Mouse (Mus musculus) heart, adult 2 months (tissue): ENCODE data around the gene Rras. TPM values are rescaled to one million over a fixed set of nuclear protein-coding genes. Genes with fewer than 3 reads are reported as not detected.

Experiments
- DNase-seq, 2 experiments: peaks; one replicate each; pipeline ENCODE4 v3.0.0; 2021
- H3K27ac ChIP-seq: fragments of 200-600 bp; 2 replicates; pipeline ENCODE4 v1.8.1; 2022
- H3K27me3 ChIP-seq: fragments of 200-500 bp; 2 replicates; pipeline ENCODE4 v1.6.1; 2012; ENCODE audit warnings: mild to moderate bottlenecking, low read length, inconsistent platforms, mixed read lengths; ENCODE audit not compliant: control insufficient read depth, insufficient read depth
- H3K36me3 ChIP-seq: fragments of 200-500 bp; 2 replicates; pipeline ENCODE4 v1.6.1; 2012; ENCODE audit warnings: low read length, inconsistent platforms; ENCODE audit not compliant: control insufficient read depth, insufficient read depth
- H3K4me1 ChIP-seq: fragments of 200-500 bp; 2 replicates; pipeline ENCODE4 v1.6.1; 2011; ENCODE audit warnings: low read length; ENCODE audit not compliant: control insufficient read depth, insufficient read depth
- H3K4me3 ChIP-seq: fragments of 200-600 bp; 2 replicates; pipeline ENCODE4 v1.8.1; 2022
- H3K79me2 ChIP-seq: fragments of 200-500 bp; replicated peaks from 2 replicates; pipeline ENCODE4 v1.6.1; 2012; ENCODE audit warnings: mild to moderate bottlenecking, inconsistent platforms, low read length, moderate library complexity, mixed read lengths; ENCODE audit not compliant: control insufficient read depth, insufficient read depth
- H3K9ac ChIP-seq: fragments of 200-500 bp; 2 replicates; pipeline ENCODE4 v1.6.1; 2012; ENCODE audit warnings: low read depth, mild to moderate bottlenecking, control low read depth, inconsistent platforms, low read length, mixed read lengths
- CTCF ChIP-seq: fragments of 200-600 bp; IDR thresholded peaks from 2 replicates; pipeline ENCODE4 v1.8.1; 2022; ENCODE audit warnings: antibody characterized with exemption, mild to moderate bottlenecking, moderate library complexity
- EP300 ChIP-seq: fragments of 200-500 bp; IDR thresholded peaks from 2 replicates; pipeline ENCODE4 v1.6.1; 2011; ENCODE audit warnings: low read depth, low read length, control low read depth; ENCODE audit not compliant: insufficient read depth
- POLR2A ChIP-seq: fragments of 200-500 bp; IDR thresholded peaks from 2 replicates; pipeline ENCODE4 v1.6.1; 2011; ENCODE audit warnings: mild to moderate bottlenecking, low read depth, low read length, control low read depth; ENCODE audit not compliant: insufficient read depth
- WGBS: fragments of 180-500 bp; shearing (Covaris S2); methylation state at CpG from one replicate; pipeline ENCODE4 v1.1.7; 2018; 5-methylcytosine and 5-hydroxymethylcytosine counted together
- intact Hi-C: fragments of 180-260 bp; cut with DNase I; formaldehyde crosslinking; loops from one replicate; pipeline ENCODE4 v1.15.1; 2025
- microRNA-seq, 2 experiments: library from miRNA; unstranded; fragments of <30 nt; microRNA quantifications; one replicate each; pipeline ENCODE4 v1.2.0; 2021
- polyA plus RNA-seq: library from polyadenylated mRNA; depleted of rRNA; stranded (reverse); fragments of >200 nt; gene quantifications from 2 replicates; pipeline ENCODE4 v1.2.3, GENCODE M21; 2012; rRNA removed
- total RNA-seq, 2 experiments: library from RNA; stranded (reverse); gene quantifications; 2 replicates each; pipeline ENCODE4 v1.2.3; 2021

Gene Rras
- total and polyA plus RNA-seq, 3 experiments: 40.9 to 107 (median 44.3) TPM

DNA sequence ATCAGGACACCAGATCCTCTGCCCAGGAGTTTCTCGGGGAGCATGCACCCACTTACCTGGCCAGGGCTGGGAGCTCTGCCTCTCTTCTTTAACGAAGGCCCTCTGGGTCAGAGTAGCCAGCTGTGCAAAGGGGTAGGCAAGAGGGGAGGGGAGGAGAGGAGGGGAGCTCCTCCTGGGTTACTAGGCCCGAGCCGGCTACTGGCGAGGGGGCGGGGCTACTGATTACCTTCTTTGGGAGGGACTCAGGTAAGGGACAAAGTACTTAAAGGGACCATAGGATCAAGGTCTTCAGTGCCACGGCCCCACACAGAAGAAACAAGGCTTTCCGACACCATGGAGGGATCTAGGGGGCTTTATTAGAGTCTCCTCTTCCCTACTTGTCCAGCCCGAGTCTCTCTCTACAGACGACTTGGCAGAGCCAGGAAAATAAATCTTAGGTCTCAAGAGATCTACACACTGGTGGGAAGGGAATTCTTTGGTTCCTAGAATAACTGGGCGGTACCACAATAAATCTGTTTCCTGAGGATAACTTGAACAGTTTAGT is 43.8 kb downstream of the Rras start:
- DNase-seq: no peak
- intact Hi-C loops: no loop called here
- H3K4me3 ChIP-seq: peak overlapping the region; percentile 91
- no peak for TF ChIP-seq CTCF
- no peak for TF ChIP-seq EP300
- TF ChIP-seq POLR2A: no peak
- H3K27ac ChIP-seq: peak overlapping the region; percentile 99
- H3K27me3 ChIP-seq: no peaks in the 10 kb centered on the region
- 17% methylated on average over 11 of the region's 11 CpGs for WGBS
- H3K36me3 ChIP-seq: no peaks in the 10 kb centered on the region
- H3K4me1 ChIP-seq: peaks cover 4% of the 10 kb centered on the region; the same call in 1 of the 2 replicates
- H3K79me2 ChIP-seq: no peaks in the 10 kb centered on the region; the same call in 1 of the 2 replicates
- 0 out of 2 replicates have a peak overlapping the region, but pooled peaks have one; percentile 48 for H3K9ac ChIP-seq

DNA sequence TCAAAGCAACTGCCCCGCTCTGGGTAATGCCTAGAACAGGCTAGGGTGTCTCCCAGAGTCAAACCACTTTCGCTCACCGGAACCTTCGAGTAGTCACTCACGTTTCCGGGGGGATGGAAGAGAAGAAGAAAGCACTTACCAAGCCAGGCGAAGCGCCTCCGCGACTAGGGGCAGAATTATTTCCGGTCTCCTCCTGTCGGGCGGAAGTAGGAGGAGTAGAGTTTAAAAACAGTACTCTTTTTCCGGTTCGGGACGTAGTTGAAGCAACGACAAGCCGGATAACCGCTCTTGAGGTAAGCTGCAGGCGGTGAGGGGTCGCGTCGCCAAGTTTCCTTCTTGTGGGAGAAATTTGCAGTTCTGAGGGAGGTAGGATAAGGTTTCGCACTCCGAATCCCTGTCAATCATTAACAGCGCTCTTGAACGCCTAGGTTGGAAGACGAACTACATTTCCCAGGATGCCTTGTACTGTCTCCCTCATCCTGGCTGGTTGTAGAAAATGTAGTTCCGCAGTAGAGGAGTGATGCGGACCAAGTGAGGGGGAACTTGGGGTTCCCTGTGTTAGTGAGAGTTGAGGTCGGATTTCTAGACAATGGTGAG is 44.6 kb downstream of the Rras start, which contains the start of the genes Nosip and Prrg2:
Gene Nosip (plus strand): TSS at position 191 of the 597 bp plus-strand sequence.
Gene Prrg2 (minus strand): TSS at position 439 of the 597 bp plus-strand sequence.
- peak; percentile 94 to 95 for DNase-seq
- peak within 1 kb of the TSS; percentile 99 for H3K27ac ChIP-seq
- no peaks in the 10 kb centered on the region for H3K36me3 ChIP-seq
- H3K4me3 ChIP-seq: peak within 1 kb of the TSS; percentile 91
- H3K79me2 ChIP-seq: no peaks in the 10 kb centered on the region; the same call in 1 of the 2 replicates
- H3K27me3 ChIP-seq: no peaks in the 10 kb centered on the region
- H3K4me1 ChIP-seq: peaks cover 4% of the 10 kb centered on the region; the same call in 1 of the 2 replicates
- under 1% methylated on average over 31 of the region's 31 CpGs for WGBS
- intact Hi-C loops: no loop called here
- peak within 1 kb of the TSS; percentile 88 for H3K9ac ChIP-seq
- TF ChIP-seq POLR2A (peak; percentile 94), CTCF (peak; percentile 53), EP300 (peak; percentile 94)

DNA sequence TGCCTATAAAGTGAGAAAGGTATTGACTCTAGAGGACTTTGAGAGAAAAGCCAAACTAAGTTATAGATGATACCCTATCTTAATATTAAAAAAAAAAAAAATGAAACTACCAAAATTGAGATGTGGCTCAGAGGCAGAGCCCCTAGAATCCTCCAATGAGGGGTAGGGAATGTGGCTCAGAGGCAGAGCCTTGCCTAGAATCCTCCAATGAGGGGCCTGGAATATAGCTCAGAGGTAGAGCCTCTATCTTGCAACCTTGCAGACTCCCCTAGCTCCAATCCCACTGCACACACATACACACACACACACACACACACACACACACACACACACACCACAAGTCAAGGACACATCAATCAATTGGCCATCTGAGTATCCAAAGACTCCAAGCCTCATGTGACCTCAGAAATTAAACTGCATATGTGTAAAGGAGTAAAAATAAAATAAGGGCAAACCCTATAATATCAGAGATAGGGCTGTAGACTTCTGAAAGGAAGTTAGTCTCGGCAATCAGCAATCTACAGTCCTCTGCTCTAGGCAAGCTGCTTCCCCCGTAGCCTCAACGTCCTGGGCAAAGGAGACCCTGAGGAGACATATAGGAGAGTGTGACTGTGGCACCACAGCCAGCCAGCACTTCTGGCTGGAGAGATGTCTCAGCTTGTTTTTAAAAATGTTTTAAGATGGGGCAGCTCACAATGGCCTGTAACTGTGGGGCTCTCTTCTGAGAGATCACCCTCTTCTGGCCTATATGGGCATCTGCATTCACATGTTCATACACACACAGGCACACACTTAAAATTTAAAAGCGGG is 49.6 kb downstream of the Rras start:
- intact Hi-C loops: no loop called here
- Histone ChIP-seq H3K4me3 (no peak overlapping the region), H3K27me3 (no peaks in the 10 kb centered on the region), H3K36me3 (no peaks in the 10 kb centered on the region), H3K27ac (no peak overlapping the region), H3K4me1 (no peaks in the 10 kb centered on the region), H3K79me2 (no peaks in the 10 kb centered on the region; the same call in 1 of the 2 replicates), H3K9ac (no peak overlapping the region)
- TF ChIP-seq CTCF (no peak), POLR2A (no peak), EP300 (no peak)
- DNase-seq: no peak
- 77% methylated on average over 4 of the region's 4 CpGs for WGBS

DNA sequence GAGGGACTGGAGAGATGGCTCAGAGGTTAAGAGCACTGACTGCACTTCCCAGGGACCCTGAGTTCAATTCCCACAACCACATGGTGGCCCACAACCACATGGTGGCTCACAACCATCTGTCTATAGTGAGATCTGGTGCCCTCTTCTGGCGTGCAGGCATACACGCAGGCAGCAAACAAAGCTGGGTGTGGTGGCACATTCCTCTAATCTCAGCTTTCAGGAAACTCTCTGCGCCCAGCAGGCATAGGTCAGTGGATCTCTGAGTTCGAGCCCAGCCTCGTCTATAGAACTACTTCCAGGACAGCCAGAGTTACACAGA is 50.2 kb downstream of the Rras start:
- peak in 1 of 2 experiments; percentile 54 for DNase-seq
- Histone ChIP-seq H3K4me1 (no peaks in the 10 kb centered on the region), H3K4me3 (no peak overlapping the region), H3K9ac (no peak overlapping the region), H3K36me3 (no peaks in the 10 kb centered on the region), H3K79me2 (no peaks in the 10 kb centered on the region; the same call in 1 of the 2 replicates), H3K27me3 (no peaks in the 10 kb centered on the region), H3K27ac (no peak overlapping the region)
- intact Hi-C loops: loop anchor here (1.0 kb wide), 1 partner anchor 85 kb away; no protein-coding TSS in a partner anchor
- no peak for TF ChIP-seq POLR2A
- TF ChIP-seq CTCF: peak; percentile 81
- 19% methylated on average over 5 of the region's 5 CpGs for WGBS

DNA sequence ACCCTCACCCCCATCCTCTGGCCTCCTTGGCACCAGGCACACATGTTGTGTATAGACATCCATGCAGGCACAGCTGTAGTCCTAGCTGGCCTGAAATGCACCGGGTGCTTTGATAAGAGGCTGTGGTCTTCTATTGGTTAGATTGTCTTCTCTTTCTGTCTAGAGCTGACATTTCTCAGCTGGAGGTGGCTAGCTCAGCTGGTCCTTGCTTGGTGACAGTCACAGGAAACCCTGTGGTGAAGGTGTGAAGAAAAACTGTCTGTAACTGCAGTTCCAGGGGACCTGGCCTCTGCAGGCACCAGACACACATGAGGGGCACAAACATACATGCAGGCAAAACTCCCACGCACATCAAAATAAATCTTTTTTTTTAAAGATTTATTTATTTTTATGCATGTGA is 51.9 kb downstream of the Rras start:
- intact Hi-C loops: no loop called here
- no peak for DNase-seq
- no peaks in the 10 kb centered on the region for H3K36me3 ChIP-seq
- H3K4me1 ChIP-seq: no peaks in the 10 kb centered on the region
- TF ChIP-seq CTCF (no peak), POLR2A (no peak), EP300 (no peak)
- no peaks in the 10 kb centered on the region; the same call in 1 of the 2 replicates for H3K79me2 ChIP-seq
- no peak overlapping the region for H3K9ac ChIP-seq
- no peaks in the 10 kb centered on the region for H3K27me3 ChIP-seq
- no peak overlapping the region for H3K27ac ChIP-seq
- WGBS: 78% methylated on average over 2 of the region's 2 CpGs
- H3K4me3 ChIP-seq: no peak overlapping the region

Small RNA genes lying within 50 kb of the gene (microRNA-seq; reads per million reads assigned to microRNA genes)
- gene Mir7054: 0.39 to 0.56 reads per million in 2 experiments

Other genes starting within 250 kb of the Rras start
Only the 30 nearest of the 35 such genes appear.
- gene Akt1s1, start 169.0 kb upstream of the Rras start, total RNA-seq: 10 to 100 TPM; 62.6 to 72.8 TPM
- 53.8 and 63.0 TPM in 2 replicates for gene Akt1s1, start 169.0 kb upstream of the Rras start, polyA plus RNA-seq
- 10 to 100 TPM; 29.6 to 46.6 TPM for gene Tbc1d17, start 168.9 kb upstream of the Rras start, total RNA-seq
- gene Tbc1d17, start 168.9 kb upstream of the Rras start, polyA plus RNA-seq: 56.0 and 61.9 TPM in 2 replicates
- gene Pnkp, start 160.8 kb upstream of the Rras start, total RNA-seq: 10 to 100 TPM; 15.3 to 19.6 TPM
- gene Pnkp, start 160.8 kb upstream of the Rras start, polyA plus RNA-seq: 20.2 and 30.1 TPM in 2 replicates
- 100 to 1,000 TPM; 155 to 172 TPM for gene Ptov1, start 148.2 kb upstream of the Rras start, total RNA-seq
- 293 and 317 TPM in 2 replicates for gene Ptov1, start 148.2 kb upstream of the Rras start, polyA plus RNA-seq
- gene Med25, start 125.2 kb upstream of the Rras start, total RNA-seq: 10 to 100 TPM; 70.0 to 85.8 TPM
- gene Med25, start 125.2 kb upstream of the Rras start, polyA plus RNA-seq: 107 and 121 TPM in 2 replicates
- gene Fuz, start 121.9 kb upstream of the Rras start, total RNA-seq: 10 to 100 TPM; 16.3 to 17.1 TPM
- 25.2 and 31.6 TPM in 2 replicates for gene Fuz, start 121.9 kb upstream of the Rras start, polyA plus RNA-seq
- gene Ap2a1, start 88.5 kb upstream of the Rras start, total RNA-seq: 10 to 100 TPM; 63.3 to 67.6 TPM
- 56.1 and 68.1 TPM in 2 replicates for gene Ap2a1, start 88.5 kb upstream of the Rras start, polyA plus RNA-seq
- not detected for gene Tsks, start 74.8 kb upstream of the Rras start, total RNA-seq
- gene Tsks, start 74.8 kb upstream of the Rras start, polyA plus RNA-seq: 0.26 and 1.5 TPM in 2 replicates
- gene Cpt1c, start 43.1 kb upstream of the Rras start, total RNA-seq: 1 to 10 TPM; 1.5 to 2.1 TPM
- gene Cpt1c, start 43.1 kb upstream of the Rras start, polyA plus RNA-seq: 8.4 and 9.7 TPM in 2 replicates
- 10 to 100 TPM; 85.4 to 98.0 TPM for gene Prmt1, start 31.4 kb upstream of the Rras start, total RNA-seq
- gene Prmt1, start 31.4 kb upstream of the Rras start, polyA plus RNA-seq: 96.7 and 139 TPM in 2 replicates
- 10 to 100 TPM; 24.4 to 26.0 TPM for gene Irf3, start 20.3 kb upstream of the Rras start, total RNA-seq
- gene Irf3, start 20.3 kb upstream of the Rras start, polyA plus RNA-seq: 55.6 and 62.6 TPM in 2 replicates
- 10 to 100 TPM in 1 of 2 experiments, 1 to 10 TPM in 1; 9.5 to 11.5 TPM for gene Bcl2l12, start 19.2 kb upstream of the Rras start, total RNA-seq
- 16.8 and 19.2 TPM in 2 replicates for gene Bcl2l12, start 19.2 kb upstream of the Rras start, polyA plus RNA-seq
- gene Scaf1, start 1.6 kb upstream of the Rras start, total RNA-seq: 10 to 100 TPM; 45.5 to 46.6 TPM
- gene Scaf1, start 1.6 kb upstream of the Rras start, polyA plus RNA-seq: 33.9 and 36.0 TPM in 2 replicates
- gene Prr12, start 34.9 kb downstream of the Rras start, total RNA-seq: 10 to 100 TPM; 22.4 to 23.0 TPM
- 4.9 and 7.1 TPM in 2 replicates for gene Prr12, start 34.9 kb downstream of the Rras start, polyA plus RNA-seq
- gene Nosip, start 44.5 kb downstream of the Rras start, total RNA-seq: 10 to 100 TPM; 27.0 to 29.3 TPM
- gene Nosip, start 44.5 kb downstream of the Rras start, polyA plus RNA-seq: 41.7 and 43.6 TPM in 2 replicates
- 1 to 10 TPM; 5.5 to 6.2 TPM for gene Prrg2, start 44.7 kb downstream of the Rras start, total RNA-seq
- 19.8 and 23.6 TPM in 2 replicates for gene Prrg2, start 44.7 kb downstream of the Rras start, polyA plus RNA-seq
- gene Rcn3, start 74.3 kb downstream of the Rras start, total RNA-seq: 10 to 100 TPM; 24.6 to 27.9 TPM
- gene Rcn3, start 74.3 kb downstream of the Rras start, polyA plus RNA-seq: 52.2 and 64.5 TPM in 2 replicates
- 10 to 100 TPM; 60.3 to 67.5 TPM for gene Fcgrt, start 85.9 kb downstream of the Rras start, total RNA-seq
- gene Fcgrt, start 85.9 kb downstream of the Rras start, polyA plus RNA-seq: 82.8 and 100 TPM in 2 replicates
- 100 to 1,000 TPM; 534 to 613 TPM for gene Rps11, start 106.5 kb downstream of the Rras start, total RNA-seq
- gene Rps11, start 106.5 kb downstream of the Rras start, polyA plus RNA-seq: 186 and 258 TPM in 2 replicates
- gene Rpl13a, start 110.8 kb downstream of the Rras start, total RNA-seq: 100 to 1,000 TPM; 561 to 659 TPM
- gene Rpl13a, start 110.8 kb downstream of the Rras start, polyA plus RNA-seq: 915 and 1,061 TPM in 2 replicates
- under 1 TPM in 1 of 2 experiments, not detected in 1; 0.80 TPM for gene Gm45713, start 118.3 kb downstream of the Rras start, total RNA-seq
- gene Gm45713, start 118.3 kb downstream of the Rras start, polyA plus RNA-seq: 4.5 and 4.6 TPM in 2 replicates
- 1 to 10 TPM; 5.5 to 6.4 TPM for gene Flt3l, start 118.5 kb downstream of the Rras start, total RNA-seq
- gene Flt3l, start 118.5 kb downstream of the Rras start, polyA plus RNA-seq: 47.4 and 59.1 TPM in 2 replicates
- gene Pih1d1, start 136.3 kb downstream of the Rras start, total RNA-seq: 10 to 100 TPM; 33.8 to 36.7 TPM
- 48.1 and 51.2 TPM in 2 replicates for gene Pih1d1, start 136.3 kb downstream of the Rras start, polyA plus RNA-seq
- 10 to 100 TPM; 19.7 to 25.1 TPM for gene Aldh16a1, start 136.6 kb downstream of the Rras start, total RNA-seq
- gene Aldh16a1, start 136.6 kb downstream of the Rras start, polyA plus RNA-seq: 23.5 and 23.9 TPM in 2 replicates
- gene Slc17a7, start 146.0 kb downstream of the Rras start, total RNA-seq: 10 to 100 TPM; 18.3 to 24.3 TPM
- gene Slc17a7, start 146.0 kb downstream of the Rras start, polyA plus RNA-seq: 29.1 and 36.8 TPM in 2 replicates
- not detected for gene Gfy, start 161.6 kb downstream of the Rras start, total RNA-seq
- gene Gfy, start 161.6 kb downstream of the Rras start, polyA plus RNA-seq: not detected in 2 replicates
- gene Pth2, start 163.0 kb downstream of the Rras start, total RNA-seq: not detected
- not detected in 2 replicates for gene Pth2, start 163.0 kb downstream of the Rras start, polyA plus RNA-seq
- gene Ccdc155, start 186.9 kb downstream of the Rras start, total RNA-seq: not detected
- gene Ccdc155, start 186.9 kb downstream of the Rras start, polyA plus RNA-seq: 0.06 and 0.12 TPM in 2 replicates
- not detected for gene Dkkl1, start 194.2 kb downstream of the Rras start, total RNA-seq
- gene Dkkl1, start 194.2 kb downstream of the Rras start, polyA plus RNA-seq: 0.37 and 0.73 TPM in 2 replicates
- gene Tead2, start 197.8 kb downstream of the Rras start, total RNA-seq: 10 to 100 TPM in 1 of 2 experiments, 1 to 10 TPM in 1; 6.2 to 10.8 TPM
- 13.1 and 14.0 TPM in 2 replicates for gene Tead2, start 197.8 kb downstream of the Rras start, polyA plus RNA-seq